Mouse (Mus musculus): ENCODE measurements around the gene Tmem102.

The Tmem102 gene

DNA sequence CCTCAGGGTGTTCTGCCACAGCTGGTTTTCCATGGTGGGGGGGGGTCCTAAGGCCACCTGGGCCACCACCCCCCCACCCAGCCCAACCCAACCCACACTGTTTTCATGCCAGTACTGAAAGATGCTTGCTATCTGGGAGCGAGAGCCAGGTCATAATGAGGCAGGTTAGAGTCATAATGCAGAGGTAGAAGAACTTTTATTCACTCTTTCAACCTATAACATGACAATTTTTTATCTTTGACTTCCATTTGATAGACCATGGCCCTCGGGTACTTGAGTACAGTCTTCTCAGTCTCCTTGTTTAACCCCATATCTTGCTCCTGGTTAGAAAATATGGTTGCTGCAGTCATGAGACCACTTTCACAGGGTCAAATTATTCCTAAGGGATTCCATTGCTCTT is 12.9 kb upstream of the Tmem102 start, which contains the start of gene Spem2:
Gene Spem2 (minus strand): TSS at position 101 of the 400 bp plus-strand sequence.
- no peak for DNase-seq

DNA sequence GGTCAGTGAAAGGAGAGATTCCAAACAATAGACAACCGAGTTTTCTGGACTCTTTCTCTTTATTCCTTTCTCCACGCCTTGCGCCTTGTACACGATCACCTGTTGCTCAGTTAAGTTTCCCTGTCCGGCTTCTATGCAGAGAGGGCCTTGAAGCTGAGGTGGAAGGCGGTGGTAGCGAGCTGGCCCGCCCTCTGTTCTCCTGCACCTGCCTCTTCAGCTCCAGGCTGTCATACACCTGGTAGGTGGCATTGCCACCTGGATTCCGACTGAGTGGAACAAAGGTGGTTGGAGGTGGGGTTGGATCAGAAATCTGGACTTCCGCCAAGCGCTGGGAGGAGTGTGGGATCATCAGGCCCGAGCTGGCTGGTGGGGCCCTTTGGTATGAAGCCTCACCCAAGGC is 11.1 kb upstream of the Tmem102 start:
- no peak for DNase-seq

DNA sequence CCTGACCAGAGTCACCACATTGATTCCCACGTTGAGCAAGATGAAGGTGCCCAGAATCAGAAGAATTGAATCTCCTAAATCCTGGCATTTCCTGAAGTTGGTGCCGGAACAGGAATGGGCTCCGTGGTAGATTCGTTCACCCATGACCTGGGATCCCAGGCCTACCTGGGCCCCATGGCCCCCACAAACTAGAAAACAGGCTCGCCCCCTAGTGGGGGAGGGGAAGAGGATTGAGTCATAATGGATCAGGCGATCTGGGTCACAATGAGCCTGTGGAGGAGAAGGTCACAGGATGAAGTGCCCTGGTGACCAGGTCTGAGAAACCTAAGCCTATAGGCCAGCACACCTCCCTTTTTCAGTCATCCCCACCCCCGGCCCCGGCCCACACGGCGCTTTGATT is 9.7 kb upstream of the Tmem102 start, which contains the start of gene Gm39566:
Gene Gm39566 (minus strand): TSS at position 144 of the 400 bp plus-strand sequence.
- peak; percentile 54 for DNase-seq

DNA sequence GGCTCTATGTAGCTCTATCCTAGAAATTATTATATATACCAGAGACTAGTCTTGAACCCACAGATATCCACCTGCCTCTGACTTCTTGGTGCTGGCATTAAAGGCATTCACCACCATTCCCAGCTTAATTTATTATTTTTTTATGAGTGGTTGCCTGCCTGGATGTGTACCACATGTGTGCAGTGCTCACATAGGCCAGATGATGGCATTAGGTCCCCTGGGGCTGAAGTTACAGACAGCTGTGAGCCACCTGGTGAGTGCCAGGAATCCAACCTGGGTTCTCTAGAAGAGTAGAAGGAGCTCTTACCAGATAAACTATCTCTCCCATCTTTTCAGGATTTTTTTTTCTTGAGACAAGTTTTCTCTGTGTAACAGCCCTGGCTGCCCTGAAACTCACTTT is 4.9 kb upstream of the Tmem102 start:
- no peak for DNase-seq

- no peak for DNase-seq
Observed at GRCm38 (mm10) chr11:69807641-69808040, 2.2 kb upstream of the Tmem102 start.

GRCm38 (mm10) chr11:69806378-69806777 is 954 bp upstream of the Tmem102 start:
- DNase-seq = no peak

DNA sequence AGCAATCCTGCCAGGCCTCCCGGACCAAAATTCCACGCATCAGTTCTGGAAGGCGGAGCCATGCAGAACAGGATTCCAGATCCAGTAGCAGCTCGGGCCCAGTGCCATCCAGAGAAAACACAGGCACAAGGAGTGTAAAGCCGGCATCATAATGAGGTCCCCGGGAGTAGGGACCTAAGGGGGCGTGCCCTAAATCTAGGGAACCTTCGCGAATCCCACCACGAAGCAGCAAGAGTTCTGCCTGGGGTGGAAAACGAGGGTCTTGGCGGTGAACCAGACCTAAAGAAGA is 828 bp downstream of the Tmem102 start:
- no peak for DNase-seq

GRCm38 (mm10) chr11:69803786-69804651 is 1.4 kb downstream of the Tmem102 start:
- peak; percentile 86 for DNase-seq

DNA sequence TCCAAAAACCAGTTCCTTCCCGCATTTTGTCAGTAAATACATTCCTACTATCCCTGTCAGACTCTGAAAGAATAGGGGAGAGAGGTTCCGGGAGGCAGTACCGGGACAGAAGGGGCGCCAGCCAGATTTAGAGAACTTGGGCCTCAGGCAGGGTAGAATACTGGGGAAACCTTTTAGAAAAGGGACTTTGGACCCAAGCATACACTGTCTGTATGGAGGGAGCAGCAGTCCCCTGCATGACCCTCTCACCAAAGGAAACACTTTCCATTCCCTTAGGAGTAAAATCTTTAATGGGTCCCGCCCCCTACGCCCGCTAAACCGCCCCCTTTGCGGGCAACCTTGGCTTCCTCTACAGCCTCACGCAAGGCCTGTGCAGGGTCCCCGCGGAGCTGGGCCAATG is 2.1 kb downstream of the Tmem102 start:
- no peak for DNase-seq

GRCm38 (mm10) chr11:69802648-69803105 is 2.7 kb downstream of the Tmem102 start:
- peak; percentile 86 for DNase-seq

GRCm38 (mm10) chr11:69801379-69801977 is 3.9 kb downstream of the Tmem102 start, which contains the start of gene Fgf11:
Fgf11 (minus strand) TSS chr11:69801857.
- DNase-seq = no peak

DNA sequence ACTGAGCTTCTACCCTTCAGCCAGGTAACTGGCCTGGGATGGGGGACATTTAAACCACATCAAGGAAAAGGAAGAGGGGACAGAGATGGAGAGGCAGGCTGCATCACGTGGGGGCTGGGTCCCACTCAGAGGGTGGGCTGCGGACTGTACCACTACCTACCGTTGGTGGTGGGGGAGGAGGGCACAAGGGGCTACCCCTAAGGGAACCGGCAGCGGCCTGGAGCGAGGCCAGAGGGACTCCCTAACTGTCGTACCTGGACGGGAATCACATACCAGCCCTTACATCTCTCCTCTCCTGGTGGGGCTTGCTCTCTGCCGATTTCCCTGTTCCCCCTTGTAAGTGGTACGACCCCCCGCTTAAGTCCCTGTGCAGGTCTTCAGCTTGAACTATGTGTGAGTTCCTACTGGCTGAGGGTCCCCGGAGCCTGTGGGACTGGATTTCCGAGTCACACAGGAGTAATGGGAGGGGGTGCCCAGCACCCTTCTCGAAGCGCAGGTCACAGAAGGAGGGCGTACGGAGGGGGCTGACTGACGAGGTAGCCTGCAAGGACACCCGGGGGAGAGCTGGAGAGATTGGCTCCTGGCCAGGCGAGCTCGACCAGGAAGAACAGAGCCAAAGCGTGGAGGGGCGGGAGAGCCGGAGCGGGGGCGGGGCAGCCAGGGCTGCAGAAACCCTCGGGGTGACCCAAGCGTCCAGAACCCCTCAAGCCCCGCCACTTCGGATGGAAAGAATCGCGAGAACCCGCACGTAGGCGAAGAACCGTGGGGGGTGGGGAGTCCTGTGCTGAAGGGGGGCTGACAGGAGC is 4.8 kb downstream of the Tmem102 start:
- peak; percentile 11 for DNase-seq

DNA sequence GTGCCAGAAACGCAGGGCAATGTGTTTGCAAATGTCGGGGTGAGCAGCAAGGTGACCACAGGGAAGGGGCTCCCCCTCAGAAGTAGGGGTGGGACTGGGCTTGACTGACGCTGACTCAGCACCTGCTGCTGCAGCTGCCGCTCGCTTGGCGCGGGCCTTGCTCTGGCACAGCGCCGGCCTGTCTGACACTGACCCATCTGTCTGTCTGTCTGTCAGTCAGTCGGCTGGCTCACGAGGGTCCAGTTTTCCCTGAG is 5.4 kb downstream of the Tmem102 start:
- DNase-seq = no peak

GRCm38 (mm10) chr11:69799394-69800137 is 5.9 kb downstream of the Tmem102 start:
- no peak for DNase-seq

DNA sequence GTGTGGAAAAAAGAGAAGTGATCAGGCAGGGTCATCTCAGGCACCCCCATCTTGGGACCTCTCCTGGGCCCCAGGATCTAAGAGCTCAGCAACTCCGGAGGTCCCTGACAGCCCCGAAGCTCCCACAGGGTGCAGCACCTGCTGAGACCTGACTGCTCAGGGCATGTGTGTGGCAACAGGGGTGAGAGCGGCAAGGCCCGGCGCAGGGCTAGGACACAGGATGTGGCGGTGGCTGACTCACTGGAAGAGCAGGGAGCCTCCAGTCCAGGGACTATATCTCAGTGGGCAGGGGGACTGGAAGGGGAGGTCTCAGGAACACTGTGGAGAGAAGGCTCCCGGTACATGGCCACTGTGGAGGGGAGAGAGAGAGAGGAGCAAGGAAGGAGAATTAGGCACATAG is 7.5 kb downstream of the Tmem102 start:
- no peak for DNase-seq

- no peak for DNase-seq
Observed at GRCm38 (mm10) chr11:69795983-69796435, 9.4 kb downstream of the Tmem102 start.

DNA sequence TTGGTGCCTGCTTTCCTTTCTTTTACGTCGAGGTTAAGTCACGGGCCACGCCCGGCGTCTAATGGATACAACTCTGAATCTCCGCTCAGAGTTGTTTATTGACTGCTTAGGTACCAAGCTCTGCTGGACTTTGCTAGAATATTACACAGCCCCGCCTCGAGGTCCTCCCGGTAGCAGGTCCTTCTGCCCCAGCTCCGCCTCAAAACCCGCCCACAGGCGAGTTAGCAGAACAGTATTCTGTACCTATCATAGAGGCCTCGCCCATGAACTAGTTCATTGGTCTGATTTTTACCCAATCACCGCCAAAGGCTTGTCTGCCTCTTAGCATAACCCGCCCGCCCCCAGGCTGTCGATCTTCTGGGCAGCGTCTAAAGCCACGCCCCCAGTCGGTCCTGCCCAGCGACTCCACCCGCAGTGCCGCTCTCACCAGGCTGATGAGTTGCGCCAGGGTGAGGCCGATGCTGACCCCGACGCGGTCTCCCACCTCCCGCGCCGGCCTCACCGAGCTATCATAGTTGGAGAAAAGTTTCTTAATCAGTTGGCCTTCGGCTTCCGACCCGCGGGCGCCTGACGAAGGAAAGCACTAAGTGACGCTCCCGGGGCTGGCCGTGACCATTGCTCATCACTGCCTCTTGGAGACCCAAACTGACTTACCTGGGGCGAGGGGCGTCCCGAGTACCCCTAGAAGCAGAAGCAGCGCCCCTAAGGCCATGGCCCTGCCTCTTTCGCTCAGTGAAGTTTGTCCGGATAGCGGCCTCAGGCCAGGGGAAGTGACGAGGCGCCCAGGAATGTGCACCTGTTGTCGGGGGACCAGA is 10.0 kb downstream of the Tmem102 start, which contains the start of gene Chrnb1:
Gene Chrnb1 (minus strand): TSS at position 776 of the 815 bp plus-strand sequence.
- DNase-seq = peak; percentile 94

GRCm38 (mm10) chr11:69793429-69793828 is 12.0 kb downstream of the Tmem102 start:
- DNase-seq = no peak

- no peak for DNase-seq
Observed at GRCm38 (mm10) chr11:69791420-69791819, 14.0 kb downstream of the Tmem102 start.

DNA sequence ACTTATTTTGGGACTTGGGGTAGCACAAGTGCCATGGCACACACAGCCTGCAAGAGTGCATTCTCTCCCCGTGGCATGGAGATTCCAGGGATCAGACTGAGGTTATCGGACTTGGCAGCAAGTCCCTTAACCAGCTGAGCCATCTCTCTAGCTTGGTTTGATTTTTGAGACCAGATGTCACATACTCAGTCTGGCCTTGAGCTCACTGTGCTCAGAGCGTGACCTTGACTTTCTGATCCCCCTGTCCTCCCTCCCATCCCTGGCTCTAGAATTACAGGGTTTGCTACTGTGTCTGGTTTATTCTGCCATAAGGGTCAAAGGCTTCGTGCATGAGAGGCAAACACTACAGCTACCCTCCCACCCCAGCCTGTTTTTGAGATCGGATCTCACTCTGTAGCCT is 16.0 kb downstream of the Tmem102 start:
- no peak for DNase-seq

DNA sequence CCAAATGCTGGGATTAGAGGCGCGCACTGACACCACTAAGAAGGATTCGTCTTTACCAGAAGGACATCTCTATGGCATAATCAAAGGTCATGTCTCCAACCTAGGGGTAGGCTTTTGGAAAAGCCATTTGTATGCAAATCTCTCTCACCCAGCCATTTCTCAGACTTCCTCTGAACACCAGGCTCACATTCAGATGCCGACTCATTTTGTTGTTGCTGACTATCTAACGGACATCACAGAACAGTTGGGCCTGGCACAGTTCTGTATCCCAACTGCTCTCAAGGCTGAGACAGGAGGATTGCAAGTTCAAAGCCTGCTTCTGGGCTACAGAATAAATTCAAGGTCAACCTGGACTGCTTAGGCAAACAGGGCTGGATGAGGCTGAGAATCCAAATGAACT is 18.1 kb downstream of the Tmem102 start:
- no peak for DNase-seq

DNA sequence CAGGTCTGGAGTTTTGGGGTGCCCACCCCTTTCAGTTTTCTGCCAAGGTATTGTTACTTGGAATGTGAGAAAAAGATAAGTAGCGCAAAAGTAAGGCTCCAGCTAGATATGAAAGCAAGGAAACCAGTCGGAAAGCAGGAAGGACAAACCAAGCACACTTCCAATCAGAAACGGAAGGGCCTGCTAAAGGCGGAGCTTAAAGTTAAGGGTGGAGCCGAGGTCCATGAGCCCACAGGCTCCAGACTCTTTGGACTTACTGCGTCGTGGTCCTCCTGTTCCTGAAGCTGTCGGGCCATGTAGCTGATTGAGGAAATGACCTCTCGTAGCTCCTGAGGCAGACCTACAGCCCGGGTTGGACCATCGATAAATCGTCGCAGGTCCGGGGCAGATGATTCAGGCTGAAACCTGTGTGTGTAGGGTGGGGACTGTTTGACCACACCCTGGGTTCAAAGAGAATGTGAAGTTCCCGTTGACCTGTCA is 20.6 kb downstream of the Tmem102 start:
- no peak for DNase-seq

All from thymus, postnatal 14 days (tissue).